Mouse (Mus musculus) stomach, postnatal 0 days (tissue): ENCODE data around the gene BC005624. TPM values are rescaled to one million over a fixed set of nuclear protein-coding genes. Genes with fewer than 3 reads are reported as not detected.

Source experiments
- ATAC-seq: fragments of 200-750 bp; cut with Nextera tagmentation; 2 replicates; pipeline ENCODE4 v1.8.0; 2017; ENCODE audit not compliant: low FRiP score, low TSS enrichment
- DNase-seq: peaks from one replicate; pipeline ENCODE4 v3.0.0-alpha.2; 2016; ENCODE audit warnings: low spot score
- H3K27ac ChIP-seq: fragments of 300-500 bp; sonication (generic); replicated peaks from 2 replicates; pipeline ENCODE4 v1.5.1; 2014; ENCODE audit warnings: mild to moderate bottlenecking, control low read depth
- H3K27me3 ChIP-seq: fragments of 300-500 bp; sonication (generic); 2 replicates; pipeline ENCODE4 v1.6.1; 2014; ENCODE audit warnings: low read length; ENCODE audit not compliant: control insufficient read depth, insufficient read depth
- H3K36me3 ChIP-seq: fragments of 300-500 bp; sonication (generic); 2 replicates; pipeline ENCODE4 v1.6.1; 2014; ENCODE audit warnings: low read length, mixed read lengths; ENCODE audit not compliant: control insufficient read depth, insufficient read depth
- H3K4me1 ChIP-seq: fragments of 300-500 bp; sonication (generic); replicated peaks from 2 replicates; pipeline ENCODE4 v1.6.1; 2014; ENCODE audit warnings: antibody characterized with exemption; ENCODE audit not compliant: control insufficient read depth, insufficient read depth
- H3K4me2 ChIP-seq: fragments of 300-500 bp; sonication (generic); replicated peaks from 2 replicates; pipeline ENCODE4 v1.6.1; 2014; ENCODE audit warnings: low read depth, mild to moderate bottlenecking, control low read depth, moderate library complexity
- H3K4me3 ChIP-seq: fragments of 300-500 bp; sonication (generic); 2 replicates; pipeline ENCODE4 v1.5.1; 2014; ENCODE audit warnings: low read depth, low read length, control low read depth
- H3K9ac ChIP-seq: fragments of 300-500 bp; sonication (generic); 2 replicates; pipeline ENCODE4 v1.6.1; 2014; ENCODE audit warnings: mild to moderate bottlenecking, low read length, control low read depth, mixed read lengths
- H3K9me3 ChIP-seq: fragments of 300-500 bp; sonication (generic); 2 replicates; pipeline ENCODE4 v1.6.1; 2016; ENCODE audit warnings: low read length; ENCODE audit not compliant: control insufficient read depth
- CTCF ChIP-seq: IDR thresholded peaks from 2 replicates; pipeline ENCODE4 v1.5.1; 2016; ENCODE audit warnings: antibody characterized with exemption, low read depth, mild to moderate bottlenecking, moderate library complexity
- EP300 ChIP-seq: optimal IDR thresholded peaks from 2 replicates; pipeline ENCODE3; 2016; ENCODE audit warnings: antibody characterized with exemption
- WGBS: fragments of 180-500 bp; shearing (Covaris S2); extraction: QIAGEN DNeasy Blood & Tissue Kit; methylation state at CpG from one replicate; pipeline ENCODE4 v1.1.7; 2014; 5-methylcytosine and 5-hydroxymethylcytosine counted together
- polyA plus RNA-seq: library from polyadenylated mRNA; unstranded; fragments of >200 nt; fragmentation: Nextera tagmentation; extraction: Ambion mirVana; gene quantifications from 2 replicates; pipeline ENCODE4 v1.2.1, GENCODE M21; 2015

BC005624 gene
- polyA plus RNA-seq, 1 experiment from 2014 or later, result 29.5 TPM

- ATAC-seq, result no peak
- Histone ChIP-seq H3K9me3 (no peaks in the 10 kb centered on the region), H3K27me3 (no peaks in the 10 kb centered on the region), H3K4me3 (no peak overlapping the region), H3K36me3 (no peaks in the 10 kb centered on the region), H3K9ac (no peak overlapping the region), H3K4me1 (0 out of 2 replicates have a peak, but pooled peaks cover 2% of the 10 kb centered on the region), H3K4me2 (no peak overlapping the region), H3K27ac (no peak overlapping the region)
- no peak for DNase-seq
- 78% methylated on average over 4 of the region's 4 CpGs for whole genome bisulfite sequencing
- no peak for TF ChIP-seq CTCF
- TF ChIP-seq EP300, result no peak
Observed at GRCm38 (mm10) chr2:30925181-30925580, 56.8 kb downstream of the BC005624 start.

GRCm38 (mm10) chr2:30923099-30923498 lies 58.9 kb downstream of the BC005624 start:
- Histone ChIP-seq H3K4me1 (0 out of 2 replicates have a peak, but pooled peaks cover 2% of the 10 kb centered on the region), H3K9me3 (no peaks in the 10 kb centered on the region), H3K4me2 (no peak overlapping the region), H3K27me3 (no peaks in the 10 kb centered on the region), H3K9ac (no peak overlapping the region), H3K27ac (no peak overlapping the region), H3K4me3 (no peak overlapping the region), H3K36me3 (no peaks in the 10 kb centered on the region)
- 51% methylated on average over 3 of the region's 3 CpGs for WGBS
- ATAC-seq (no peak), DNase-seq (no peak)
- TF ChIP-seq EP300 (no peak), CTCF (no peak)

Other genes starting within 250 kb of the BC005624 start
- 2.0 and 2.5 TPM in 2 replicates for gene 1700001O22Rik, start 178.5 kb downstream of the BC005624 start, polyA plus RNA-seq
- 52.4 and 53.3 TPM in 2 replicates for gene Ntmt1, start 174.4 kb downstream of the BC005624 start, polyA plus RNA-seq
- 17.2 and 19.6 TPM in 2 replicates for gene Asb6, start 151.9 kb downstream of the BC005624 start, polyA plus RNA-seq
- gene Prrx2, start 147.2 kb downstream of the BC005624 start, polyA plus RNA-seq, result 1.8 and 2.0 TPM in 2 replicates
- gene Ptges, start 52.3 kb downstream of the BC005624 start, polyA plus RNA-seq, result 28.3 and 29.2 TPM in 2 replicates
- 20.1 and 21.8 TPM in 2 replicates for gene Tor1b, start 29.2 kb downstream of the BC005624 start, polyA plus RNA-seq
- gene Tor1a, start 14.3 kb downstream of the BC005624 start, polyA plus RNA-seq, result 49.1 and 51.2 TPM in 2 replicates
- 8.9 and 9.0 TPM in 2 replicates for gene Usp20, start 78 bp upstream of the BC005624 start, polyA plus RNA-seq
- 15.7 and 16.3 TPM in 2 replicates for gene Fnbp1, start 159.8 kb upstream of the BC005624 start, polyA plus RNA-seq
- gene Gpr107, start 170.1 kb upstream of the BC005624 start, polyA plus RNA-seq, result 23.7 and 25.4 TPM in 2 replicates